Mouse (Mus musculus): ENCODE results near the gene Fam221b. TPM values are rescaled to one million over a fixed set of nuclear protein-coding genes. Genes with fewer than 3 reads are reported as not detected.
A peak's percentile ranks its signal among the peaks of the same experiment; 100 is the strongest.

The Fam221b gene
- polyA plus RNA-seq (2016; fragmentation: Nextera tagmentation; extraction: Ambion mirVana) = 3.8 and 3.9 TPM in 2 replicates

DNA sequence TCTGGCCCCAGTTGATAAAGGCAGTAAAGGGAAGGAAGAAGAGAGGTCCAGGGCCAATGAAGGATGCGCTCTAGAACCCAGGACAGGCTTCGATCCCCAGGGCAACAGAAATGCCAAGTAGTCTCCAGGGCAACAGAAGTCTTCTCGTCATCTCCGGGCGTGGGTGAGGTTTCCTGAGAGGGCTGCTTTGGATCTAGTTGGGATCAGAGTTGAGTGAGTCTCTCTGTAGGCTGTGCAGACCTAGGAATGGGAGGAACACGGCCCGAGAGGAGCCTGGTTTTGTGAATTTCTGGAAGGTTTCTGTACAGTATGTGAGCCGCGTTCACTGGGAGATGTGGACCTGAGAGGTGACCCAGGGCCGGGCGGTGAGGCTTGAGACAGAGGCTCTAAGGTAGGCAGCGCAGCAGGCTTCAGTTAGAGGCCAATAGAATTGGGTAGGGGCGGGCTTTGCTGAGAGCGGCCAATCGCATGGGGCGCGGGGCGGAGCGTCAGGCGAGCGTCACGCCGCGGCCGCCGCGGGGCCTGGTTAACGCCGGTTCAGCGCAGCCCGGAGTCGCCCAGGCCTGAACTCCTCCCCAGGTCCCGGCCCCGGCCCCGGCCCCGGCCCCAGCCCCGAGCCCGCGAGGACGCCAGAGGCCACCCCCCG is at the start of gene Fam221b, which contains the start of gene Tmem8b:
Gene Fam221b (minus strand): TSS at position 364 of the 646 bp plus-strand sequence.
Gene Tmem8b (plus strand): TSS at position 190 of the 646 bp plus-strand sequence.
- peaks cover 34% of the 10 kb centered on the region for H3K27me3 ChIP-seq (replicated peaks)
- H3K27ac ChIP-seq (ENCODE audit: poor library complexity, severe bottlenecking) = 0 out of 2 replicates have a peak within 1 kb of the TSS, but pooled peaks have one; percentile 13
- peaks cover 27% of the 10 kb centered on the region for H3K4me1 ChIP-seq (replicated peaks)
- ATAC-seq (ENCODE audit: insufficient number of reproducible peaks, low FRiP score) = peak; percentile 93
- no peaks in the 10 kb centered on the region for H3K9me3 ChIP-seq (replicated peaks)
- peak within 1 kb of the TSS; percentile 86 for H3K9ac ChIP-seq
- 2% methylated on average over 39 of the region's 41 CpGs for WGBS
- H3K4me2 ChIP-seq = peak within 1 kb of the TSS; percentile 76
- no peaks in the 10 kb centered on the region for H3K36me3 ChIP-seq
- H3K4me3 ChIP-seq = peak within 1 kb of the TSS; percentile 82

DNA sequence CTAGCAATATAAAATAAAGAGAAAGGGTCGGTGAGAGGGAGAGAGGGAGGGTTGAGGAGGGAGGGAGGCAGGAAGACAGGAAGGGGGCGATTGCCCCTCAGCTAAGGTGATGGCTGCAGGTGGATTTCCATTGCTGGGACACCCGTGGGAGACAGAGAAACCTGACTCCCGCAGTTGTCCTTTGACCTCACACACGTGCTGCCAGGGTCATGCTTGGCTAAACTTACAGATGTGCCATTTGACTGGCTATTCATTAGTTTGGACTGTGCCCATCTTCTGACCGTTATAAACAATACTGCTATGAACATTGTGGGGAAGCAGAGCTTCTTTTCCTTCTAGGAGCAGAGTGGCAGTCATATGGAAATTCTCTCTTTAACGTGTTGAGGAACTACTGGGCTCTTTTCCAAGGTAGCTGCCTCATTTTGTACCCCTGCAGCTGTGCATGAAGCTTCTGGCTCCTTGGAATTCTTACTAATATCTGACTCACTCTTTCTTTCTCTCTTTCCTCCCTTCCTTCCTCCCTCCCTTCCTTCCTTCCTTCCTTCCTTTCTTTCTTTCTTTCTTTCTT is 44.8 kb upstream of the Fam221b start:
- Histone ChIP-seq H3K27ac (ENCODE audit: poor library complexity, severe bottlenecking) (no peak overlapping the region), H3K4me1 (replicated peaks) (peaks cover 8% of the 10 kb centered on the region; the same call in 1 of the 2 replicates), H3K9ac (0 out of 2 replicates have a peak overlapping the region, but pooled peaks have one; percentile 10), H3K9me3 (replicated peaks) (no peaks in the 10 kb centered on the region), H3K27me3 (replicated peaks) (peaks cover 11% of the 10 kb centered on the region; the same call in 1 of the 2 replicates), H3K4me3 (no peak overlapping the region), H3K4me2 (no peak overlapping the region), H3K36me3 (no peaks in the 10 kb centered on the region)
- WGBS = 47% methylated on average over 7 of the region's 7 CpGs
- no peak for ATAC-seq (ENCODE audit: insufficient number of reproducible peaks, low FRiP score)

DNA sequence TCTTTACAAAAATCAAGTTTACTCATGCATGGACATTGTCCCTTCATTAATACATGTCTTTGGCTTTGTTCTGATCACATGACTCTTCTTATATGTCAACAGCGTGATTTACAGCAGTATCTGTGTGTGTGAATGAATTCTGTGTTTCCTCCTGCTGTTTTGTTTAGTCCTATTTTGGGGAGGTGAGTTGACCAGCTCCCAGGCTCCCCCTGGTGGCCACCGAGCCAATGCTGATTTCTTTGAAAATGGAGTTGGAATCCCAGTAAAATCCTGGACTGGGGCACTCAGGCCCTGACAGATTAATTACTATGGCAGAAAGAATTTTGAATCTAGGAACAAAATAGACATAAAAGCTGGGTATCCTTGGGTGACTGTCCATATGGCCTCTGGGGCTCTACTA is 42.9 kb upstream of the Fam221b start:
- 4% methylated on average over 2 of the region's 2 CpGs for WGBS
- Histone ChIP-seq H3K4me2 (no peak overlapping the region), H3K27me3 (replicated peaks) (peaks cover 17% of the 10 kb centered on the region; the same call in 1 of the 2 replicates), H3K36me3 (no peaks in the 10 kb centered on the region), H3K4me1 (replicated peaks) (peaks cover 8% of the 10 kb centered on the region; the same call in 1 of the 2 replicates), H3K9ac (no peak overlapping the region), H3K27ac (ENCODE audit: poor library complexity, severe bottlenecking) (peak overlapping the region; percentile 10; the same call in 1 of the 2 replicates), H3K4me3 (no peak overlapping the region), H3K9me3 (replicated peaks) (no peaks in the 10 kb centered on the region)
- no peak for ATAC-seq (ENCODE audit: insufficient number of reproducible peaks, low FRiP score)

DNA sequence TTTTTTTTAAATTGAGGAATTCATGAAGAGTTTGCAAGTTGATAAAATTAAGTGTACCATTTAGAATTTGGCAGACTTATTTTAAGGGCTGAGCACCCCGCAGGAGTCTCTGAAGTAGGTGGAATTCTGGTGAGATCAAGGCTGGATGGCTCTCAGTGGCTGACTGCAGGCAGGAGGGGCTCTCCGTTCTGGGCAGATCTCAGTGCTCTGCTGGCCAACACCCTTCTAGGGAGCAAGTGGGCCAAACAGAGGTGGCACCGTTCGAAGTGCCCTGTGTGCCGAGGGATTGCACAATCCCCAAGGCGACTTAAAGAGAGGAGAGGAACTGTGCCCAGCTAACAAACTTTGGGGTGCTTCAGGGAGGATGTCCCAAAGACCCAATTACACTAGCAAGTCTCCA is 40.9 kb upstream of the Fam221b start, which contains the start of gene Olfr71:
Gene Olfr71 (minus strand): TSS at position 387 of the 400 bp plus-strand sequence.
- Histone ChIP-seq H3K9ac (no peak within 1 kb of the TSS), H3K4me3 (no peak within 1 kb of the TSS), H3K27ac (ENCODE audit: poor library complexity, severe bottlenecking) (no peak within 1 kb of the TSS), H3K9me3 (replicated peaks) (no peaks in the 10 kb centered on the region), H3K36me3 (no peaks in the 10 kb centered on the region), H3K27me3 (replicated peaks) (peaks cover 11% of the 10 kb centered on the region; the same call in 1 of the 2 replicates), H3K4me1 (replicated peaks) (peaks cover 10% of the 10 kb centered on the region), H3K4me2 (no peak within 1 kb of the TSS)
- ATAC-seq (ENCODE audit: insufficient number of reproducible peaks, low FRiP score) = no peak
- WGBS = 65% methylated on average over 6 of the region's 6 CpGs

DNA sequence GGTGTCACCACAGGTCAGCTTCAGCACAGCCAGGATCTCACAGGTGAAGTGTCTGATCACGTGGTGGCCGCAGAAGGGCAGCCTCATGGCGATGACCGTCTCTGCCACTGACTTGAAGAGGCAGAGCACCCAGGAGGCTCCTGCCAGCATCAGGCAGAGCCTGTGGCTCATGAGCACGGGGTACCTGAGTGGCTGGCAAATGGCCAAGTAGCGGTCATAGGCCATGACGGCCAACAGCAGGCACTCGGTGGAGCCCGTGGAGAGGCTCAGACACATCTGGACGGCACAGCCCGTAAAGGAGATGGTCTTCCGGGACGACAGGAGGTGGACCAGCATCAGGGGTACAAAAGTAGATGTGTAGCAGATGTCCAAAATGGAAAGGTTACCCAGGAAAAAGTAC is 37.0 kb upstream of the Fam221b start:
- H3K27me3 ChIP-seq (replicated peaks) = peaks cover 11% of the 10 kb centered on the region; the same call in 1 of the 2 replicates
- no peak overlapping the region for H3K4me3 ChIP-seq
- no peaks in the 10 kb centered on the region for H3K9me3 ChIP-seq (replicated peaks)
- WGBS = 77% methylated on average over 13 of the region's 13 CpGs
- no peak overlapping the region for H3K4me2 ChIP-seq
- no peak for ATAC-seq (ENCODE audit: insufficient number of reproducible peaks, low FRiP score)
- H3K36me3 ChIP-seq = no peaks in the 10 kb centered on the region
- peaks cover 4% of the 10 kb centered on the region; the same call in 1 of the 2 replicates for H3K4me1 ChIP-seq (replicated peaks)
- H3K9ac ChIP-seq = no peak overlapping the region
- no peak overlapping the region for H3K27ac ChIP-seq (ENCODE audit: poor library complexity, severe bottlenecking)

DNA sequence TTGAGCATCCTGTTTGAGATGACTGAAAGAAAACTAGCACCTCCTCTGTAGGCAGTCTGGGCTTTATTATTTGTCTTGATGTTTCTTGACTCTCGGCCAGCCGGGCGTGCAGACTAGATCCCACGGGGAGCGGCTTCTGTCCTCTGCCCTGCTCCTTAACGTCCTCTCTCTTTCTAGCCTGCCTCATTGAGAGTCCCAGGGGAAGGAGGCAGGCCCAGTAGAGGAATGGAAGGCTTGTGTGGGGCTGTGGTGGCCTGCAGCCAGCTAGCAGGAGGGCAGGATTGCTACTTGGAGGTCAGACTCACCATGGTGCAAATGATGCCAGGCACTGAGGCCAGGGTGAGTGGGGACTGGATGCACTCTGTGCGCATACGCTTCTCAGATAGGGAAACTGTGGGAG is 34.9 kb upstream of the Fam221b start:
- no peak for ATAC-seq (ENCODE audit: insufficient number of reproducible peaks, low FRiP score)
- H3K4me1 ChIP-seq (replicated peaks) = peaks cover 4% of the 10 kb centered on the region; the same call in 1 of the 2 replicates
- no peak overlapping the region for H3K4me3 ChIP-seq
- H3K27ac ChIP-seq (ENCODE audit: poor library complexity, severe bottlenecking) = no peak overlapping the region
- H3K9ac ChIP-seq = 0 out of 2 replicates have a peak overlapping the region, but pooled peaks have one; percentile 14
- 0 out of 2 replicates have a peak, but pooled peaks cover 11% of the 10 kb centered on the region for H3K27me3 ChIP-seq (replicated peaks)
- no peaks in the 10 kb centered on the region for H3K36me3 ChIP-seq
- H3K9me3 ChIP-seq (replicated peaks) = no peaks in the 10 kb centered on the region
- no peak overlapping the region for H3K4me2 ChIP-seq
- 81% methylated on average over 8 of the region's 8 CpGs for WGBS

DNA sequence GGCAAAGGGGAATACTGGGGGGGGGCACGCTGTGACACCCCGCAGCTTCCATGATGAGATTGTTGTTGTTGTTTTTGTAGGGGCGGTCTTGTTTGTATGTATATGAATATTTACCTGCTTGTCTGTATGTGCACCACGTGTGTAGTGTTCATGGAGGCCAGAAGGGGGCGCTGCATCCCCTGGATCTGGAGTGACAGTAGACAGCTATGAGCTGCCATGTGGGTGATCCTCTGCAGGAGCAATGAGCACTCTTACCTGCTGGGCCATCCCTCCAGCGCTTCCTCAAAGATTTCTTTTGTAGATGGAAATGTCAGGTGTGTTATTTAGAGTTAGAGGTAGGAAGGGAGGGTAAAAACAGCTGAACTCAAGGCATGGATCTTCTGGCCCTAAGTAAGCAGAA is 34.5 kb upstream of the Fam221b start:
- H3K4me3 ChIP-seq = no peak overlapping the region
- H3K27me3 ChIP-seq (replicated peaks) = 0 out of 2 replicates have a peak, but pooled peaks cover 9% of the 10 kb centered on the region
- H3K4me1 ChIP-seq (replicated peaks) = peaks cover 4% of the 10 kb centered on the region; the same call in 1 of the 2 replicates
- H3K4me2 ChIP-seq = no peak overlapping the region
- no peak for ATAC-seq (ENCODE audit: insufficient number of reproducible peaks, low FRiP score)
- WGBS = 77% methylated on average over 6 of the region's 6 CpGs
- no peaks in the 10 kb centered on the region for H3K9me3 ChIP-seq (replicated peaks)
- H3K9ac ChIP-seq = no peak overlapping the region
- no peaks in the 10 kb centered on the region for H3K36me3 ChIP-seq
- no peak overlapping the region for H3K27ac ChIP-seq (ENCODE audit: poor library complexity, severe bottlenecking)

GRCm38 (mm10) chr4:43700707-43701106 is 31.8 kb upstream of the Fam221b start, which contains the start of gene Olfr70:
Gene Olfr70 (minus strand): TSS chr4:43700807.
- no peak for ATAC-seq (ENCODE audit: insufficient number of reproducible peaks, low FRiP score)
- Histone ChIP-seq H3K4me1 (replicated peaks) (peaks cover 6% of the 10 kb centered on the region), H3K9ac (no peak within 1 kb of the TSS), H3K27ac (ENCODE audit: poor library complexity, severe bottlenecking) (no peak within 1 kb of the TSS), H3K4me3 (no peak within 1 kb of the TSS), H3K27me3 (replicated peaks) (peaks cover 20% of the 10 kb centered on the region; the same call in 1 of the 2 replicates), H3K4me2 (no peak within 1 kb of the TSS), H3K9me3 (replicated peaks) (no peaks in the 10 kb centered on the region), H3K36me3 (no peaks in the 10 kb centered on the region)
- 77% methylated on average over 6 of the region's 6 CpGs for WGBS

DNA sequence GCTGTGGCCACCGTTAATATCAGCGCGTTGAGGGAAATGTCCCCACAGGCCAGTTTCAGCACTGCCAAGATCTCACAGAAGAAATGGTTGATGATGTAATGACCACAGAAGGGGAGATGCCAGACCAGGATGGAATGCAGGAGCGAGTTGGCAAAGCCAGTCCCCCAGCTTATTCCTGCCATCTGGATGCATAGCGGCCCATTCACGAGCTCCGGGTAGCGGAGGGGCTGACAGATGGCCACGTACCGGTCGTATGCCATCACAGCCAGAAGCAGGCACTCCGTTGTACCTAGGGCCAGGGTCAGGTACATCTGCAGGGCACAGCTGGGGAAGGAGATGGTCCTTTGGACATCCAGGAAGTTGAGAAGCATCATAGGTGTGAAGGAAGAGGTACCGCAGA is 27.6 kb upstream of the Fam221b start:
- no peak overlapping the region for H3K27ac ChIP-seq (ENCODE audit: poor library complexity, severe bottlenecking)
- no peak overlapping the region for H3K4me3 ChIP-seq
- H3K4me1 ChIP-seq (replicated peaks) = peaks cover 30% of the 10 kb centered on the region
- no peaks in the 10 kb centered on the region for H3K36me3 ChIP-seq
- no peak for ATAC-seq (ENCODE audit: insufficient number of reproducible peaks, low FRiP score)
- H3K9me3 ChIP-seq (replicated peaks) = no peaks in the 10 kb centered on the region
- H3K27me3 ChIP-seq (replicated peaks) = peaks cover 18% of the 10 kb centered on the region; the same call in 1 of the 2 replicates
- no peak overlapping the region for H3K4me2 ChIP-seq
- no peak overlapping the region for H3K9ac ChIP-seq
- 90% methylated on average over 13 of the region's 13 CpGs for WGBS

- Histone ChIP-seq H3K4me2 (no peak overlapping the region), H3K36me3 (no peaks in the 10 kb centered on the region), H3K4me1 (replicated peaks) (peaks cover 35% of the 10 kb centered on the region), H3K4me3 (no peak overlapping the region), H3K9ac (no peak overlapping the region), H3K9me3 (replicated peaks) (no peaks in the 10 kb centered on the region), H3K27ac (ENCODE audit: poor library complexity, severe bottlenecking) (no peak overlapping the region), H3K27me3 (replicated peaks) (peaks cover 18% of the 10 kb centered on the region; the same call in 1 of the 2 replicates)
- WGBS = 19% methylated on average over 9 of the region's 9 CpGs
- ATAC-seq (ENCODE audit: insufficient number of reproducible peaks, low FRiP score) = 0 out of 2 replicates have a peak, but pooled peaks have one; percentile 50
Observed at GRCm38 (mm10) chr4:43695249-43695671, 26.3 kb upstream of the Fam221b start.
